Comparison of ENCODE assay signal across 21 mouse cellular contexts in the genomic region with DNA sequence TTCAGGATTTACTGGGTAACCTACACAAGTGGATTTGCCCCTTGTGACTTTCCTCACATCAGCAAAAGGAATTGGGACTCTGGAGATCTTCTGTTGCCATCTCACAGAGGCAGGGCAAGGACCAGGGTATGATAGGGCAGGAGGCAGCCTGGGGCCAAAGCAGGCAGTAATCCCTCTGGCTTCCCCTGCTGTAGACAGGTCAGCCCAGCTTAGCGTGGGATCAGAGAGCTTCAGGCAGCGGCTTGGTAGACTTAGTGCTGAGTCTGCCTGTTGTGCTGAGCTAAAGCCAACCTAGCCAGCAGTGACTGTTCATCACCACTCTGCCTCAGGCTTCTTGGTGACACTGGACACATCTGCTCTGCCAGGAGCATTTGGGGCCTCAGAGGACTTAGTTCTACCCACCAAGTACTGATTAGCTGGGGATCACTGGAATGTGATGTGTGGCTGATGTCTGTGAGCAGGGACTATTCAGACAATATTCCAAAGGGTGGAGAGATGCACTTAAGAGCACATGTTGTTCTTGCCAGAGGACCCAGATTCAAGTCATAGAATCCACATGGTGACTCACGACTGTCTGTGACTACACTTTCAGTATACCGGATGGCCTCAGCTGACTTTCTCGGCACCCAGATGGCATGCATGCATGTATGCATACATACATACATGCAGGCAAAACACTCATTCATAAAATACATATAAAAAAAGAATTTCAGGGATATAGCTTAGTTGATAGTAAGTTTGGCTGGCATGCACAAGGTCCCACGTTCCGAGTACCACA. TPM values are rescaled to one million over a fixed set of nuclear protein-coding genes. Genes with fewer than 3 reads are reported as not detected.
DNase-seq lines count a peak whose midpoint lies in the region; ATAC-seq and TF ChIP-seq lines count a peak whose summit lies in the region.
"Had no signal": no experiment of that assay in that cellular context is flagged by ENCODE, and none has a peak within 500 bp of the region (broad histone marks: within the 10 kb centered on the region; RNA-seq: fewer than 3 reads in every experiment).

No protein-coding gene starts in this region.

- peaks cover 80% of the 10 kb centered on the region for H3K36me3 ChIP-seq in heart, embryonic 13.5 days
- peaks cover 77% of the 10 kb centered on the region for H3K36me3 ChIP-seq in midbrain, embryonic 13.5 days
- peaks cover 80% of the 10 kb centered on the region for H3K36me3 ChIP-seq in midbrain, embryonic 10.5 days
- peaks cover 24% of the 10 kb centered on the region for H3K36me3 ChIP-seq in hindbrain, postnatal 0 days (ENCODE audit: insufficient read depth, low read length)

- no peak overlapping the region for H3K4me3 ChIP-seq in heart, embryonic 13.5 days
- no peak overlapping the region for H3K4me3 ChIP-seq in midbrain, embryonic 13.5 days (replicated peaks)
- no peak overlapping the region for H3K4me3 ChIP-seq in midbrain, embryonic 10.5 days
- no peak overlapping the region for H3K4me3 ChIP-seq in hindbrain, postnatal 0 days (ENCODE audit: low read length)
- H3K4me3 ChIP-seq: embryonic facial prominence, embryonic 10.5 days; hindbrain, embryonic 15.5 days had no signal

- H3K9ac ChIP-seq in heart, embryonic 13.5 days = 0 out of 2 replicates have a peak overlapping the region, but pooled peaks have one; percentile 38
- peak overlapping the region; percentile 32; the same call in 1 of the 2 replicates for H3K9ac ChIP-seq in midbrain, embryonic 13.5 days (replicated peaks)
- H3K9ac ChIP-seq in hindbrain, postnatal 0 days (replicated peaks; ENCODE audit: low read length) = 0 out of 2 replicates have a peak overlapping the region, but pooled peaks have one; percentile 17
- H3K9ac ChIP-seq: hindbrain, embryonic 15.5 days had no signal

- H3K4me1 ChIP-seq in heart, embryonic 13.5 days = peaks cover 32% of the 10 kb centered on the region
- H3K4me1 ChIP-seq in midbrain, embryonic 13.5 days (replicated peaks) = peaks cover 47% of the 10 kb centered on the region
- peaks cover 10% of the 10 kb centered on the region for H3K4me1 ChIP-seq in midbrain, embryonic 10.5 days
- H3K4me1 ChIP-seq in hindbrain, postnatal 0 days (ENCODE audit: insufficient read depth, low read length) = peaks cover 14% of the 10 kb centered on the region

- no peak for ATAC-seq in heart, embryonic 13.5 days (ENCODE audit: extremely low read depth, insufficient number of reproducible peaks, low FRiP score, low TSS enrichment)
- no peak for ATAC-seq in midbrain, embryonic 13.5 days
- no peak for ATAC-seq in hindbrain, postnatal 0 days
- ATAC-seq: intestine, postnatal 0 days had no signal

- no peak for TF ChIP-seq CTCF in hindbrain, postnatal 0 days (IDR thresholded peaks at IDR 0.05; ENCODE audit: low read depth)

- no peak for DNase-seq in heart, postnatal 25 days (ENCODE audit: low spot score)
- no peak for DNase-seq in midbrain, embryonic 10.5 days (ENCODE audit: low spot score)
- no peak for DNase-seq in hindbrain, postnatal 0 days (ENCODE audit: low spot score)
- DNase-seq in retina, adult 2 months (ENCODE audit: low read depth, low spot score) = peak; percentile 77
- no peak for DNase-seq in right cerebral cortex, postnatal 25 days
- no peak for DNase-seq in thymus, postnatal 36 days
- DNase-seq: adrenal gland, adult 2 months; gastrocnemius, postnatal 36 days; lung, adult 18-20 months; thymus, adult 2 months had no signal

- H3K27me3 ChIP-seq in heart, embryonic 13.5 days (replicated peaks) = no peaks in the 10 kb centered on the region
- no peaks in the 10 kb centered on the region for H3K27me3 ChIP-seq in midbrain, embryonic 13.5 days
- no peaks in the 10 kb centered on the region for H3K27me3 ChIP-seq in midbrain, embryonic 10.5 days (ENCODE audit: low read depth, poor library complexity, severe bottlenecking)
- no peaks in the 10 kb centered on the region for H3K27me3 ChIP-seq in hindbrain, postnatal 0 days (ENCODE audit: insufficient read depth, low read length)
- H3K27me3 ChIP-seq: hindbrain, embryonic 15.5 days; megakaryocyte, embryonic 14.5 days had no signal

- H3K27ac ChIP-seq in heart, embryonic 13.5 days (replicated peaks) = no peak overlapping the region
- H3K27ac ChIP-seq in midbrain, embryonic 13.5 days = 0 out of 2 replicates have a peak overlapping the region, but pooled peaks have one; percentile 51
- no peak overlapping the region for H3K27ac ChIP-seq in midbrain, embryonic 10.5 days (replicated peaks)
- H3K27ac ChIP-seq in hindbrain, postnatal 0 days = peak overlapping the region; percentile 73
- H3K27ac ChIP-seq: embryonic facial prominence, embryonic 10.5 days had no signal

- intact Hi-C loops in heart, postnatal 25 days (cut with DNase I) = no loop called here

- 88% methylated on average over 7 of the region's 7 CpGs for WGBS in heart, embryonic 13.5 days
- WGBS in midbrain, embryonic 13.5 days = 88% methylated on average over 7 of the region's 7 CpGs
- 92% methylated on average over 7 of the region's 7 CpGs for WGBS in midbrain, embryonic 10.5 days
- 84% methylated on average over 7 of the region's 7 CpGs for WGBS in hindbrain, postnatal 0 days

- H3K9me3 ChIP-seq in heart, embryonic 13.5 days = no peaks in the 10 kb centered on the region
- no peaks in the 10 kb centered on the region for H3K9me3 ChIP-seq in midbrain, embryonic 13.5 days
- H3K9me3 ChIP-seq in midbrain, embryonic 10.5 days (replicated peaks) = no peaks in the 10 kb centered on the region
- no peaks in the 10 kb centered on the region for H3K9me3 ChIP-seq in hindbrain, postnatal 0 days (ENCODE audit: low read length)
- H3K9me3 ChIP-seq: embryonic facial prominence, embryonic 10.5 days; hindbrain, embryonic 15.5 days; megakaryocyte, embryonic 14.5 days had no signal

- no peak overlapping the region for H3K4me2 ChIP-seq in heart, embryonic 13.5 days
- no peak overlapping the region for H3K4me2 ChIP-seq in midbrain, embryonic 13.5 days (replicated peaks)
- no peak overlapping the region for H3K4me2 ChIP-seq in hindbrain, postnatal 0 days (ENCODE audit: low read depth, low read length)
- H3K4me2 ChIP-seq: hindbrain, embryonic 15.5 days; liver, embryonic 11.5 days had no signal

RNA-seq across cellular contexts. Expression of a gene that starts 6.5 kb away (rescaled TPM):
- 150 and 157 TPM in 2 replicates for polyA plus RNA-seq in heart, embryonic 13.5 days (2015; fragmentation: Nextera tagmentation; extraction: Ambion mirVana)
- 10 to 100 TPM; 82.8 to 83.3 TPM for total RNA-seq in heart, postnatal 25 days (2021)
- 196 and 203 TPM in 2 replicates for polyA plus RNA-seq in midbrain, embryonic 13.5 days (2015; fragmentation: Nextera tagmentation; extraction: Ambion mirVana)
- polyA plus RNA-seq in midbrain, embryonic 10.5 days (2016; fragmentation: Nextera tagmentation; extraction: Ambion mirVana) = 187 and 188 TPM in 2 replicates
- total RNA-seq in hindbrain, postnatal 0 days (2014; rRNA removed) = 413 and 441 TPM in 2 replicates
- 253 and 256 TPM in 2 replicates for polyA plus RNA-seq in hindbrain, postnatal 0 days (2015; fragmentation: Nextera tagmentation; extraction: Ambion mirVana)

RNA-seq across cellular contexts. Expression of a gene that starts 14.9 kb away (rescaled TPM):
- polyA plus RNA-seq in heart, embryonic 13.5 days (2015; fragmentation: Nextera tagmentation; extraction: Ambion mirVana) = 31.8 and 35.0 TPM in 2 replicates
- total RNA-seq in heart, postnatal 25 days (2021) = 10 to 100 TPM; 22.9 to 24.3 TPM
- polyA plus RNA-seq in midbrain, embryonic 13.5 days (2015; fragmentation: Nextera tagmentation; extraction: Ambion mirVana) = 39.6 and 41.2 TPM in 2 replicates
- 28.8 and 30.6 TPM in 2 replicates for polyA plus RNA-seq in midbrain, embryonic 10.5 days (2016; fragmentation: Nextera tagmentation; extraction: Ambion mirVana)
- 33.3 and 41.7 TPM in 2 replicates for total RNA-seq in hindbrain, postnatal 0 days (2014; rRNA removed)
- polyA plus RNA-seq in hindbrain, postnatal 0 days (2015; fragmentation: Nextera tagmentation; extraction: Ambion mirVana) = 33.2 and 35.8 TPM in 2 replicates

RNA-seq across cellular contexts. Expression of a gene that starts 24.8 kb away (rescaled TPM):
- polyA plus RNA-seq in heart, embryonic 13.5 days (2015; fragmentation: Nextera tagmentation; extraction: Ambion mirVana) = 0.05 and 0.20 TPM in 2 replicates
- total RNA-seq in heart, postnatal 25 days (2021) = under 1 TPM; 0.68 to 0.70 TPM
- polyA plus RNA-seq in midbrain, embryonic 13.5 days (2015; fragmentation: Nextera tagmentation; extraction: Ambion mirVana) = 0.66 and 1.1 TPM in 2 replicates
- polyA plus RNA-seq in midbrain, embryonic 10.5 days (2016; fragmentation: Nextera tagmentation; extraction: Ambion mirVana) = 0.21 and 0.25 TPM in 2 replicates
- total RNA-seq in hindbrain, postnatal 0 days (2014; rRNA removed) = 78.6 and 79.4 TPM in 2 replicates
- 1.2 TPM in 2 replicates for polyA plus RNA-seq in hindbrain, postnatal 0 days (2015; fragmentation: Nextera tagmentation; extraction: Ambion mirVana)

RNA-seq across cellular contexts. Expression of a gene that starts 43.2 kb away (rescaled TPM):
- polyA plus RNA-seq in heart, embryonic 13.5 days (2015; fragmentation: Nextera tagmentation; extraction: Ambion mirVana) = 0.05 TPM in 1 of 2 replicates, not detected in the other
- total RNA-seq in heart, postnatal 25 days (2021) = not detected
- not detected in 2 replicates for polyA plus RNA-seq in midbrain, embryonic 13.5 days (2015; fragmentation: Nextera tagmentation; extraction: Ambion mirVana)
- not detected in 2 replicates for polyA plus RNA-seq in midbrain, embryonic 10.5 days (2016; fragmentation: Nextera tagmentation; extraction: Ambion mirVana)
- 0.31 and 0.72 TPM in 2 replicates for total RNA-seq in hindbrain, postnatal 0 days (2014; rRNA removed)
- polyA plus RNA-seq in hindbrain, postnatal 0 days (2015; fragmentation: Nextera tagmentation; extraction: Ambion mirVana) = 0.15 and 0.24 TPM in 2 replicates
- total RNA-seq: gastrocnemius, postnatal 36 days; heart, adult 8-10 months had no signal
- polyA plus RNA-seq: forebrain, embryonic 11.5 days; heart, embryonic 16.5 days; intestine, postnatal 0 days; limb, embryonic 11.5 days; liver, embryonic 11.5 days had no signal

RNA-seq across cellular contexts. Expression of a gene that starts 57.1 kb away (rescaled TPM):
- 4.6 and 5.0 TPM in 2 replicates for polyA plus RNA-seq in heart, embryonic 13.5 days (2015; fragmentation: Nextera tagmentation; extraction: Ambion mirVana)
- total RNA-seq in heart, postnatal 25 days (2021) = 1 to 10 TPM; 7.1 to 8.3 TPM
- polyA plus RNA-seq in midbrain, embryonic 13.5 days (2015; fragmentation: Nextera tagmentation; extraction: Ambion mirVana) = 7.9 and 10.2 TPM in 2 replicates
- 6.9 and 8.2 TPM in 2 replicates for polyA plus RNA-seq in midbrain, embryonic 10.5 days (2016; fragmentation: Nextera tagmentation; extraction: Ambion mirVana)
- 6.2 and 8.5 TPM in 2 replicates for total RNA-seq in hindbrain, postnatal 0 days (2014; rRNA removed)
- polyA plus RNA-seq in hindbrain, postnatal 0 days (2015; fragmentation: Nextera tagmentation; extraction: Ambion mirVana) = 3.4 and 3.8 TPM in 2 replicates

Comparison
In these comparisons a context has a peak if more than half of its experiments do, and no peak if none do; other contexts are left out.
1. H3K27ac ChIP-seq: peak in midbrain, embryonic 13.5 days (single experiment) and hindbrain, postnatal 0 days (single experiment); none in heart, embryonic 13.5 days (single experiment) and midbrain, embryonic 10.5 days (single experiment).
2. Peak in every context shown above with its lines, with median percentiles within 50 percentile points of each other: H3K9ac ChIP-seq.